ENCODE assay signal across 15 mouse cellular contexts in the genomic region with DNA sequence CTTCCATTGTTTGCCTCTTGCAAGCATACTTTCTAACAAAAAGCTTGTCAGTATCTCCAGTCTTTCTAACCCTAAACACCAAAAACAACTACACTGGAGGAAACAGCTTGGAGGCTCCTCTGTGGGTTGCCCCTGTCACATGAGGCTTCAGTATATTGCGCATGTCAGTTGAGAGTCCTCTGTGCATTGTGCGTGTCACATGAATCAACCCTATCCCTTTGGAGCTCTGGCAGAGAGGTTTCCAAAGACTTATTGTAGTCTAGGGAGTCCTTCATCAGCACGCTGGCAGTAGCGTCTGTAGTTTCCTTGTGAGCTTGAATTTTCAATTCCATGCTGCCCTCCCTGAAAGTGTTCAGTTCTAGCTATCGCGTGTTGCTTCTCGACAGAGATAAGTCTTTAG.
"Had no signal": no experiment of that assay in that cellular context is flagged by ENCODE, and none has a peak within 500 bp of the region (broad histone marks: within the 10 kb centered on the region; RNA-seq: fewer than 3 reads in every experiment).

No protein-coding gene starts in this region.

- H3K9me3 ChIP-seq: liver, embryonic 13.5 days; liver, embryonic 15.5 days; midbrain, embryonic 13.5 days; midbrain, embryonic 15.5 days; stomach, embryonic 15.5 days had no signal

- H3K9ac ChIP-seq: liver, embryonic 13.5 days; liver, embryonic 15.5 days; lung, embryonic 14.5 days; midbrain, embryonic 13.5 days; midbrain, embryonic 15.5 days; stomach, embryonic 15.5 days had no signal

- ATAC-seq: midbrain, embryonic 13.5 days; midbrain, embryonic 15.5 days had no signal

- H3K27me3 ChIP-seq: liver, embryonic 13.5 days; liver, embryonic 15.5 days; midbrain, embryonic 13.5 days; midbrain, embryonic 15.5 days; stomach, embryonic 15.5 days had no signal

- H3K27ac ChIP-seq: liver, embryonic 13.5 days; liver, embryonic 15.5 days; midbrain, embryonic 13.5 days; midbrain, embryonic 15.5 days; stomach, embryonic 15.5 days; stomach, postnatal 0 days had no signal

- DNase-seq: liver, embryonic 13.5 days; lung, adult 18-20 months; lung, embryonic 14.5 days; lung, postnatal 10 days; lung, postnatal 4 days; right cerebral cortex, postnatal 14 days; thymus, adult 2 months; thymus, postnatal 25 days; thymus, postnatal 4 days had no signal

- H3K4me3 ChIP-seq: liver, embryonic 13.5 days; liver, embryonic 15.5 days; midbrain, embryonic 13.5 days; midbrain, embryonic 15.5 days; stomach, embryonic 15.5 days had no signal

- H3K4me2 ChIP-seq: liver, embryonic 13.5 days; liver, embryonic 15.5 days; lung, embryonic 14.5 days; midbrain, embryonic 11.5 days; midbrain, embryonic 13.5 days; midbrain, embryonic 15.5 days; stomach, embryonic 15.5 days had no signal

- H3K36me3 ChIP-seq: liver, embryonic 13.5 days; liver, embryonic 15.5 days; midbrain, embryonic 13.5 days; midbrain, embryonic 15.5 days; stomach, embryonic 15.5 days had no signal

- H3K4me1 ChIP-seq: liver, embryonic 13.5 days; liver, embryonic 15.5 days; midbrain, embryonic 13.5 days; midbrain, embryonic 15.5 days; stomach, embryonic 15.5 days had no signal
